Mouse (Mus musculus) erythroblast, embryonic 14.5 days (primary cell): ENCODE measurements around the gene Filip1l. TPM values are rescaled to one million over a fixed set of nuclear protein-coding genes. Genes with fewer than 3 reads are reported as not detected.

Source experiments
- H3K27me3 ChIP-seq: 2 replicates; pipeline ENCODE4 v1.6.1; 2012; ENCODE audit warnings: inconsistent platforms; ENCODE audit not compliant: control insufficient read depth
- H3K36me3 ChIP-seq: 2 replicates; pipeline ENCODE4 v1.6.1; 2012; ENCODE audit warnings: mild to moderate bottlenecking, inconsistent platforms; ENCODE audit not compliant: control insufficient read depth
- H3K4me1 ChIP-seq: 2 replicates; pipeline ENCODE4 v1.6.1; 2012; ENCODE audit warnings: inconsistent platforms; ENCODE audit not compliant: control insufficient read depth
- H3K4me3 ChIP-seq: replicated peaks from 2 replicates; pipeline ENCODE3; 2012; ENCODE audit warnings: moderate library complexity, mild to moderate bottlenecking, inconsistent platforms
- H3K9me3 ChIP-seq: 2 replicates; pipeline ENCODE4 v1.6.1; 2012; ENCODE audit warnings: low read length, inconsistent platforms, mixed read lengths; ENCODE audit not compliant: control insufficient read depth
- GATA1 ChIP-seq: IDR thresholded peaks from 2 replicates; pipeline ENCODE4 v1.6.1; 2012; ENCODE audit warnings: low read length, inconsistent platforms, mixed read lengths
- TAL1 ChIP-seq: IDR thresholded peaks from 3 replicates; pipeline ENCODE4 v1.6.1; 2012; ENCODE audit warnings: low read length, inconsistent platforms, mixed read lengths
- polyA plus RNA-seq: library from polyadenylated mRNA; stranded (reverse); fragments of >175 nt; gene quantifications from 2 replicates; pipeline ENCODE4 v1.2.3, GENCODE M21; 2012

Gene Filip1l
- polyA plus RNA-seq, 1 experiment = not detected

DNA sequence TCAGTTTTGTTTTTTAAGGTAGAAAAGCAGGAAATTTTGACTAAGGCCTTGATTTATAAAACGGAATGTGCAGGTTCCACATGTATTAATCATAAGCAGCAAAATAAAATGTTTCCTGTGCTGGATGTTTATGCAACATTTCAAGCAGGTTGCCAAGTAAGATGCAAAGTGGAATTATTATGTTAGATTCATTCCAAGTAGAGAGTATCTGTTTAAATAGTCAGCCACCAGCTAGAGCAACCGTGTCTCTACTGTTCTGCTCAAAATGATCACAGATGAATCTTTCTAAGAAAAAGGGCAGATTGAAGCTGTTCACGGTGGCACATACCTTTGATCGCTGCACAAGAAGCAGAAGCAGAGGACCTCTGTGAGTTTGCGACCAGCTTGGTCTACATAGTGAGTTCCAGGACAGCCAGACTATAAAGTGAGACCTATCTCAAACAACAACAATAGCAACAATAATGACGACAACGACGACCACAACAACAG, 34.2 kb upstream of the Filip1l start:
- H3K9me3 ChIP-seq = no peaks in the 10 kb centered on the region
- TF ChIP-seq TAL1 (no peak), GATA1 (no peak)
- no peaks in the 10 kb centered on the region for H3K36me3 ChIP-seq
- H3K4me1 ChIP-seq = no peaks in the 10 kb centered on the region
- no peaks in the 10 kb centered on the region for H3K27me3 ChIP-seq
- H3K4me3 ChIP-seq = no peak overlapping the region

DNA sequence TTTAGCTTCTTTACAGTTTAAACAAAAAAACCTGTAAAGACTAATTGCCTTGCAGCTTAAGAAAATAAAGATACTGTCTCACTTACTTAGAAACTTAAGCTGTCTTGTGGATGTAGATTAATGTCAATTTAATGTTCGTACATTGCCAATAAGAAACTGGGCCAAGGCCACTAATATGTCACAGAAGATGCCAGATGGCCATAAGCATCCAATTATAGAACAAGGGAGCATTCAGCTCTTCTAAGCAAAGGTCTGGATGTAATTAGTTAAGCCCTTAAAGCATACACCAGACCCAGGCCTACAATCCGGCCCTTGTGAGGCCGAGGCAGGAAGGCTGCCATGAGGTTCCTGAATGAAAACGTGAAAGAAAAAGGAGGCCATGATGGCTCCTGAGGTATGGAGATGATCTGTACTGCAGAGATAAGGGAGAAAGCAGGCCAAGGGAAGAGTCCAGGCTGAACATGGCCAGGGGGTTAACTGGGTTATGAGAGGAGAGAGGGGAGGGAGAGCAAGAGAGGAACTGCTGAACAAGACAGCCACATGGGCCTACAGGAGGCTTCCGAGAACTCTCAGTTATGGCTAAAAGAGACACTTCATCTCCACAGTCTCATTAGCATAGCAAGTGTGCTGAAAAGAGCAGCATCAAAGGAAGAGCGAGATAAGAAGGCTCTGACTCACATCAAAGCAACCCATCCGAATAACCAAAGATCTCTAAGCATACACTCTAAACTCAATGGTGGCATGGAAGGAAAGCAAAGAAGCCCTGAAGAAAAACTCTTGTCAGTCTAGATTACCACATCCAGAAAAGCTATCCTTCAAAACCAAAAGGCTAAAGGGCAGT, 33.4 kb upstream of the Filip1l start:
- H3K9me3 ChIP-seq = no peaks in the 10 kb centered on the region
- H3K27me3 ChIP-seq = no peaks in the 10 kb centered on the region
- no peaks in the 10 kb centered on the region for H3K4me1 ChIP-seq
- H3K4me3 ChIP-seq = no peak overlapping the region
- H3K36me3 ChIP-seq = no peaks in the 10 kb centered on the region
- TF ChIP-seq TAL1 (no peak), GATA1 (no peak)

DNA sequence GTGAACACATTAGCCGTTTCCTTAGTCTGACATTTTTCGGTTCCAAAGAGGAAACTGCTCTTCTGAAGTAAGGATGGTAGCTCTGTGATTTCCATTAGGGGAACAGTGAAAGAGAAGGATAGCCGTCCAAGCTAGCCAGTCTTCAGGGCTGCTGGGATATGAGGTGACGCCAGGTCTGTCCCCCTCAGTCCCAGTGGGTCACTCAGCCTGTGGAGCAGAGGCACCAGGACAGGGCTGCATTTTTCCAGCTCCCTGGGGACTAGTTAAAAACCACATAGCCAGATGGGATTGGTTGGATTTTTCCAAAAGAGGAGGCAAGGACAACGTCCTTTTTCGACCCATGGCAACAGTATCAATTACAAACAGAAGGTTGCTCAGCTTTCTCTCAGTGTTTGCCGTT, 25.9 kb upstream of the Filip1l start:
- no peaks in the 10 kb centered on the region for H3K36me3 ChIP-seq
- no peaks in the 10 kb centered on the region for H3K27me3 ChIP-seq
- TF ChIP-seq TAL1 (no peak), GATA1 (no peak)
- H3K9me3 ChIP-seq = no peaks in the 10 kb centered on the region
- H3K4me3 ChIP-seq = no peak overlapping the region
- H3K4me1 ChIP-seq = no peaks in the 10 kb centered on the region

DNA sequence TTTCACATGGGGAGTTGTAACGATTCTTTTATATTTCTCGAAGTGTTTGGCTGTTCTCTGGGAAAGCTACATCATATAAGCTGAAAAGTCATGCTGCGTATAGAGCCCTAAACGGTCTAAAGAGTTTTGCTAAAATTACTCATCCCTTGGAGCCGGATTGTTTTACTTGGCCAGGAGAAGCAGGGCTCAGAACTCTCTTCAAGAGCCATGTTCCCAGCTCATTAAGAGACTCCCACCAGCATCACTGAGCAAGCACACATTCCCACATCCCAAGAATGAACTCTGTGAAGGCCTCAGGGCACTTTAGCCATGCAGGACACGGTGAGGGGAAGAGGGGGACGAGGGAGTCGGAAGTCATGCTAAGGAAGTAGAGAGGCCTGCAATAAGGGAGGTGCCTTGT, 23.9 kb upstream of the Filip1l start:
- Histone ChIP-seq H3K36me3 (no peaks in the 10 kb centered on the region), H3K4me1 (no peaks in the 10 kb centered on the region), H3K4me3 (no peak overlapping the region), H3K9me3 (no peaks in the 10 kb centered on the region), H3K27me3 (no peaks in the 10 kb centered on the region)
- TF ChIP-seq TAL1 = no peak
- no peak for TF ChIP-seq GATA1

DNA sequence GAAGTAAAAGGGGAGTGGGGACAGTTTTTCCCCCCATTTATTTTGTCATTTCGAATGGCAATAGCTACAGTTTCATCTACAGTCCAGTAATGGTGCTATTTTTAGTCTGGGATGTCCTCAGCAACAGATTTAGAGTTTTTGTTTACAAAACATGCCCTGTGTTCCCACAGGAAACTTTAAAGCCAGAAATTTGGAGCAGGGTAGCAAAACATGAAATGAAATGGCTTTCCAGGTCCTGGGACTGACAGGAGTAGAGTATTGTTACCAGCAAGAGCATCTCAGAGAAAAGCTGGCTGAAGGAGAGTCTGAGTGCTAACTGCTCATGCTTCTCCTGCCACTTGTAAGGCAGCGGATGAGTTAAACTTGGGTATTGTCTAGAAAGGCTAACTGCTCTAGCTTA, 22.8 kb upstream of the Filip1l start:
- Histone ChIP-seq H3K4me3 (no peak overlapping the region), H3K27me3 (no peaks in the 10 kb centered on the region), H3K36me3 (no peaks in the 10 kb centered on the region), H3K4me1 (no peaks in the 10 kb centered on the region), H3K9me3 (no peaks in the 10 kb centered on the region)
- TF ChIP-seq TAL1 (no peak), GATA1 (no peak)

DNA sequence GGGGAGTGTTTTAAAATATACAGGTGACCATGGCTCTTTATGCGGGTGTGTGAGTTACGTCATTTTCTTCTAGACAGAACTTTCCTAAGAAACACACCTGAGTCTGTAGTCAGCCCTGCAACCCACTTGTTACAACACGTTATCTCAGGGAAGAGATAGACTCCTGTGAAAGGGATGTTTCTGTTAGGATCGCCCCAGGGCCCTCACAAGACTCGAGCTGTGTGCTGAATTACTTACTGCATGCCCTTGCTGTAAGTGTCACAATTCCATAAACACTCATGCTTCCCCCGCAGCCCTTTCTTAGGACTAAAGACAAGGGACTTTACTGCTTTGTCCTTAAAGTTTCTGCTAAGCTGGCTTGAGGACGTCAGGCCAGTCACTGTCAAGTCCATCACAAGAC, 20.6 kb upstream of the Filip1l start:
- Histone ChIP-seq H3K4me3 (no peak overlapping the region), H3K4me1 (no peaks in the 10 kb centered on the region), H3K27me3 (no peaks in the 10 kb centered on the region), H3K36me3 (no peaks in the 10 kb centered on the region), H3K9me3 (no peaks in the 10 kb centered on the region)
- TF ChIP-seq TAL1 (no peak), GATA1 (no peak)

DNA sequence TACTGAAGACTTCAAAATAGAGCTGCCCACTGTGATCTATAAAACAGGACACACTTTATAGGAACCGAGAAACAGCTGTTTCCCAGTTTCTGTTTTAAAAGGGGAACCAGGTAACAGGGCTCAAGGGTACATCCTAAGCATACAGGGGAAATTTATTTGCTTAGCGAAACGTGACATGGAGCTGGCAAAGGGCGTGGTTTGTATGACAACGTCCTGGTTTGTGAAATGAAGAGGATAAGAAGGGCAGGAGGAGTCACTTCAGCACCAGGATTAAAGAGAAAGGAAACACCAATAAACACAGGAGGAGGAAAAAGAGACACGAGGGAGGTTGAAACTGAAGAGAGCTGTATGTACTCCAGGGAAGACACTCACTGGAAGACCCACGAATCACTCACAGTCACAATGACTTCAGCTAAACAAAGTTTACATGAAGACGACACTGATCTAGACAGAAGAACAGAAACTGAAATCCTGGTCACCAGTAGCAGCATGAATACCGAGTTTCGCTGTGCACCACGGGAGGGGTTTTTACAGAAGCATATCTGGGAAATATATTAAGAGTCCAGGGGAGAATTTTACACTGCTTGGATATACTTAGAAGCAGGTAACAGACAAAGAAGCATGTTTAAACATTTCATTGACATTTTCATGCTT, 16.0 kb upstream of the Filip1l start:
- no peaks in the 10 kb centered on the region for H3K9me3 ChIP-seq
- TF ChIP-seq TAL1 = no peak
- TF ChIP-seq GATA1 = no peak
- no peak overlapping the region for H3K4me3 ChIP-seq
- no peaks in the 10 kb centered on the region for H3K36me3 ChIP-seq
- H3K27me3 ChIP-seq = no peaks in the 10 kb centered on the region
- H3K4me1 ChIP-seq = no peaks in the 10 kb centered on the region

DNA sequence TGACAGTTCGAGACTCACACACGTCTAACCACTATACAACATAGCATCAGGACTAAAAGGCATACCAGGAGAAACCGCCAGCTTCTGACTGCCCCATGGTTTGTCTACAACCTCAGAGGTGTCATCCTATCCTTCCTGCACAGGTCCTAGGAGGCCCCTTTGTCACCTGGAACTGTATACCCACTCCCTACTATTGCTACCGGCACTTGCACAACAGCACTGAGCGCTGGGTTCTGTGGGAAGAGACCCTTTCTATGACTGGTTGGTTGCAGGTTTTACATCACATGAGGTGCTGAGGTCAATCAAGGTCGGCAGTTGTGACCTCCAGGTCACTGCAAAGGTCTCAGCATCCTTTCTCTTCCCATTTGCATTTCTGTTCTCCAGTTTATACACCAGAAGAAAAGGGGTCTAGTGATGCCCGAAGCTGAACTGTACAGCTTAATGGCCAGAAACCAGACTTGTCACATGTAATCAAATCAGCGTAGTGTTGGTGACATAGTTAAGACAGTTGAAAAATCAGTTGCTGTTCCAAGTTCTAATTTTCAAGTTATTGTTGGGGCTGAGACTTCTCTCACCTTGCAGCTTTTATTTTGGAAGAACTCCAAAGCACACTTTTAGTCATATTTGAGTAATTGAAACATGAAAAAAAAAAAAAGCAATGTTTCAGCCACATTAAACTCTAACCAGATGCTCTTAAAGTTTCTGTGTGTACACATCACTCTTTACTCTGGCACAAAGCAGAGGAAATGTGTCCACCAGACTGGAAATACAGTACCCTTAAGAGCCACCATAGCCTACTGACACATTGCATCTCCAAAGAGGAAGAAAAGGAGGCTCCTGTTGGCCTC, 12.9 kb upstream of the Filip1l start:
- Histone ChIP-seq H3K4me3 (no peak overlapping the region), H3K9me3 (no peaks in the 10 kb centered on the region), H3K4me1 (no peaks in the 10 kb centered on the region), H3K36me3 (no peaks in the 10 kb centered on the region), H3K27me3 (no peaks in the 10 kb centered on the region)
- TF ChIP-seq TAL1 (no peak), GATA1 (no peak)

DNA sequence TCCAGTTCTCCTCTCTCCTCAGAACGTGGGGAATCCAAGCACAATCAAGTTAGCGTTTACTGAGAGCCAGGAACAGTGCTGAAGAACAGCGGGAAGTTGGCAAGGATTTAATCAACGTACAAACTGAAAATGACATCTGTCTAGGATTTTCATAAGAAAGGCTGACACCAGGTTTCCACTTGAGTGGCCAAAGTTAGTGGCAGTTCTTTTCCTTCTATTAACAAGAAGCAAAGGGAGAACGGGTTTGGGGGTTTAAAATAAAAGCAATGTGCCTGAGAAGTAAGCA, 12.3 kb upstream of the Filip1l start:
- Histone ChIP-seq H3K4me1 (no peaks in the 10 kb centered on the region), H3K27me3 (no peaks in the 10 kb centered on the region), H3K36me3 (no peaks in the 10 kb centered on the region), H3K9me3 (no peaks in the 10 kb centered on the region), H3K4me3 (no peak overlapping the region)
- no peak for TF ChIP-seq TAL1
- TF ChIP-seq GATA1 = no peak
